Mouse (Mus musculus): ENCODE results near the gene Neurog1.

DNA sequence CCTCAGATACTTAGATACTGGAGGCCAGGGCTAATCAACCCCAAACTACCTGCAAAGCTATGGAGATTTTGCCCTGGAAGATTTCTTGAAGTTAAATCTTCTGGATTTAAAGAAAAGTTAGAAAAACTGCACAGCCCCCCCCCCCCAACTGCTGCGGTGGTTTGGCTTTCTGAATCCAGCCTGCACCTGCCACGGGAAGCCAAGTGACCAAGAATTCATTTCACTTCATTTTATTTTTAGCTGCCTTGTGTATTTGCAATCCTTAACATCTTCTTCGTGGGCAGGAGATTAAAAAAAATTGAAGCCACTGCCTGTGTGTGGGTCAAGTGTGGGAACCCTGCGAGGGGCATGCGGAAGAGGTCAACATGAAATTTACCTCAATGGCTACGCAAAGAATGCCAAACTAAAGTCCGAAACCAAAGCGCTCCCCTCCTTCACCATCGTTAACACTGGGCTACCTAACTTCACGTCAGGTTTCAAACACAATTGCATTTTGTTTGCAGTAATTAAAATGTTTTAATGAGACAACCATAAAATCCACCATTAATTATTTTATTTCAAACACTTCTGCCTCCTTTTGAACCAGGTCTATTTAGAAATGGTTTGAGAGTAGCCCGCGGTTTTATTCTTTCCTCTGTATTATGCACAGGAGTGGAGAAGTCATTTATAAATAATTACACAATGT is 5.6 kb upstream of the Neurog1 start:
- TF ChIP-seq POLR2A (IDR thresholded peaks at IDR 0.05; ENCODE audit: low read depth, low read length) (no peak), CTCF (IDR thresholded peaks at IDR 0.05; ENCODE audit: borderline replicate concordance, insufficient read depth, low read length) (no peak)

All from embryonic fibroblast, embryonic 13.5 days (primary cell).